Mouse (Mus musculus) forebrain, embryonic 15.5 days (tissue): ENCODE results near the gene Gm2310. TPM values are rescaled to one million over a fixed set of nuclear protein-coding genes. Genes with fewer than 3 reads are reported as not detected.

ENCODE experiments used
- ATAC-seq: fragments of 200-750 bp; cut with Nextera tagmentation; replicated peaks from 2 replicates; pipeline ENCODE4 v1.8.0; 2017; ENCODE audit warnings: mild to moderate bottlenecking, moderate TSS enrichment, moderate library complexity
- H3K27ac ChIP-seq: fragments of 300-500 bp; sonication (generic); replicated peaks from 2 replicates; pipeline ENCODE4 v1.5.1; 2015; ENCODE audit warnings: mild to moderate bottlenecking, inconsistent platforms
- H3K27me3 ChIP-seq: fragments of 300-500 bp; sonication (generic); 2 replicates; pipeline ENCODE4 v1.6.1; 2015; ENCODE audit warnings: inconsistent platforms
- H3K36me3 ChIP-seq: fragments of 300-500 bp; sonication (generic); 2 replicates; pipeline ENCODE4 v1.6.1; 2015; ENCODE audit warnings: mild to moderate bottlenecking, inconsistent platforms
- H3K4me1 ChIP-seq: fragments of 300-500 bp; sonication (generic); 2 replicates; pipeline ENCODE4 v1.6.1; 2015; ENCODE audit warnings: inconsistent platforms
- H3K4me2 ChIP-seq: fragments of 300-500 bp; sonication (generic); replicated peaks from 2 replicates; pipeline ENCODE4 v1.6.1; 2015; ENCODE audit warnings: mild to moderate bottlenecking, inconsistent platforms
- H3K4me3 ChIP-seq: fragments of 300-500 bp; sonication (generic); 2 replicates; pipeline ENCODE4 v1.5.1; 2015; ENCODE audit warnings: mild to moderate bottlenecking, inconsistent platforms
- H3K9ac ChIP-seq: fragments of 300-500 bp; sonication (generic); replicated peaks from 2 replicates; pipeline ENCODE4 v1.6.1; 2015; ENCODE audit warnings: mild to moderate bottlenecking, inconsistent platforms
- H3K9me3 ChIP-seq: fragments of 300-500 bp; sonication (generic); 2 replicates; pipeline ENCODE4 v1.6.1; 2016; ENCODE audit warnings: inconsistent platforms
- WGBS: fragments of 180-500 bp; shearing (Covaris S2); methylation state at CpG from one replicate; pipeline ENCODE4 v1.1.7; 2015; ENCODE audit warnings: mixed read lengths; 5-methylcytosine and 5-hydroxymethylcytosine counted together
- polyA plus RNA-seq: library from polyadenylated mRNA; unstranded; fragments of >200 nt; fragmentation: Nextera tagmentation; extraction: Ambion mirVana; gene quantifications from 2 replicates; pipeline ENCODE4 v1.2.1, GENCODE M21; 2015

The Gm2310 gene
- polyA plus RNA-seq, 1 experiment from 2014 or later: not detected

GRCm38 (mm10) chr15:8469006-8469575 lies 50.7 kb downstream of the Gm2310 start:
- H3K9me3 ChIP-seq: no peaks in the 10 kb centered on the region
- H3K4me2 ChIP-seq: no peak overlapping the region
- H3K27me3 ChIP-seq: no peaks in the 10 kb centered on the region
- H3K4me3 ChIP-seq: no peak overlapping the region
- H3K36me3 ChIP-seq: no peaks in the 10 kb centered on the region
- ATAC-seq: no peak
- no peak overlapping the region for H3K9ac ChIP-seq
- H3K4me1 ChIP-seq: no peaks in the 10 kb centered on the region
- no peak overlapping the region for H3K27ac ChIP-seq
- 50% methylated on average over 4 of the region's 4 CpGs for WGBS

Other genes with a start within 250 kb of the Gm2310 start
- gene Nipbl, start 75.5 kb downstream of the Gm2310 start, polyA plus RNA-seq: 20.5 and 21.4 TPM in 2 replicates
- 116 and 123 TPM in 2 replicates for gene Slc1a3, start 190.8 kb upstream of the Gm2310 start, polyA plus RNA-seq